Mouse (Mus musculus): ENCODE results near the gene Sipa1l3.

The Sipa1l3 gene

GRCm38 (mm10) chr7:29355406-29355805, 163.0 kb downstream of the Sipa1l3 start:
- H3K4me3 ChIP-seq (replicated peaks; ENCODE audit: low read length), result no peak overlapping the region
- no peaks in the 10 kb centered on the region for H3K9me3 ChIP-seq (ENCODE audit: low read length)
- TF ChIP-seq CTCF (conservative IDR thresholded peaks at IDR 0.05; ENCODE audit: low read length), result no peak
- no peak for TF ChIP-seq POU5F1 (IDR thresholded peaks at IDR 0.05; ENCODE audit: borderline replicate concordance, low read length)
- no peak for TF ChIP-seq NANOG (IDR thresholded peaks at IDR 0.05; ENCODE audit: borderline replicate concordance, low read length)
- H3K27me3 ChIP-seq (ENCODE audit: insufficient read depth, low read length), result no peaks in the 10 kb centered on the region
- H3K36me3 ChIP-seq (ENCODE audit: insufficient read depth, low read length), result peaks cover 82% of the 10 kb centered on the region
- H3K4me1 ChIP-seq (replicated peaks; ENCODE audit: low read depth, low read length), result peaks cover 34% of the 10 kb centered on the region

GRCm38 (mm10) chr7:29354161-29354560, 164.3 kb downstream of the Sipa1l3 start:
- TF ChIP-seq NANOG (IDR thresholded peaks at IDR 0.05; ENCODE audit: borderline replicate concordance, low read length), result no peak
- TF ChIP-seq CTCF (conservative IDR thresholded peaks at IDR 0.05; ENCODE audit: low read length), result no peak
- no peak for TF ChIP-seq POU5F1 (IDR thresholded peaks at IDR 0.05; ENCODE audit: borderline replicate concordance, low read length)

GRCm38 (mm10) chr7:29352246-29352645, 166.2 kb downstream of the Sipa1l3 start:
- no peak overlapping the region for H3K4me3 ChIP-seq (replicated peaks; ENCODE audit: low read length)
- TF ChIP-seq NANOG (IDR thresholded peaks at IDR 0.05; ENCODE audit: borderline replicate concordance, low read length), result no peak
- no peak for TF ChIP-seq POU5F1 (IDR thresholded peaks at IDR 0.05; ENCODE audit: borderline replicate concordance, low read length)
- TF ChIP-seq CTCF (conservative IDR thresholded peaks at IDR 0.05; ENCODE audit: low read length), result no peak

More at GRCm38 (mm10) chr7:29354161-29354560, 164.3 kb downstream of the Sipa1l3 start:
- Histone ChIP-seq H3K36me3 (ENCODE audit: insufficient read depth, low read length) (peaks cover 85% of the 10 kb centered on the region), H3K9me3 (ENCODE audit: low read length) (no peaks in the 10 kb centered on the region), H3K27me3 (ENCODE audit: insufficient read depth, low read length) (no peaks in the 10 kb centered on the region), H3K4me3 (replicated peaks; ENCODE audit: low read length) (no peak overlapping the region), H3K4me1 (replicated peaks; ENCODE audit: low read depth, low read length) (peaks cover 43% of the 10 kb centered on the region)

GRCm38 (mm10) chr7:29350489-29350888, 168.0 kb downstream of the Sipa1l3 start:
- H3K27me3 ChIP-seq (ENCODE audit: insufficient read depth, low read length), result no peaks in the 10 kb centered on the region
- H3K4me3 ChIP-seq (replicated peaks; ENCODE audit: low read length), result peak overlapping the region; percentile 3
- H3K4me1 ChIP-seq (replicated peaks; ENCODE audit: low read depth, low read length), result peaks cover 62% of the 10 kb centered on the region
- peaks cover 93% of the 10 kb centered on the region for H3K36me3 ChIP-seq (ENCODE audit: insufficient read depth, low read length)
- no peaks in the 10 kb centered on the region for H3K9me3 ChIP-seq (ENCODE audit: low read length)
- TF ChIP-seq POU5F1 (IDR thresholded peaks at IDR 0.05; ENCODE audit: borderline replicate concordance, low read length) (no peak), NANOG (IDR thresholded peaks at IDR 0.05; ENCODE audit: borderline replicate concordance, low read length) (no peak), CTCF (conservative IDR thresholded peaks at IDR 0.05; ENCODE audit: low read length) (no peak)

More at GRCm38 (mm10) chr7:29352246-29352645, 166.2 kb downstream of the Sipa1l3 start:
- Histone ChIP-seq H3K4me1 (replicated peaks; ENCODE audit: low read depth, low read length) (peaks cover 48% of the 10 kb centered on the region), H3K9me3 (ENCODE audit: low read length) (no peaks in the 10 kb centered on the region), H3K27me3 (ENCODE audit: insufficient read depth, low read length) (no peaks in the 10 kb centered on the region), H3K36me3 (ENCODE audit: insufficient read depth, low read length) (peaks cover 86% of the 10 kb centered on the region)

GRCm38 (mm10) chr7:29346212-29346611, 172.2 kb downstream of the Sipa1l3 start:
- no peaks in the 10 kb centered on the region for H3K9me3 ChIP-seq (ENCODE audit: low read length)
- TF ChIP-seq CTCF (conservative IDR thresholded peaks at IDR 0.05; ENCODE audit: low read length) (no peak), POU5F1 (IDR thresholded peaks at IDR 0.05; ENCODE audit: borderline replicate concordance, low read length) (no peak), NANOG (IDR thresholded peaks at IDR 0.05; ENCODE audit: borderline replicate concordance, low read length) (no peak)
- peaks cover 86% of the 10 kb centered on the region for H3K4me1 ChIP-seq (replicated peaks; ENCODE audit: low read depth, low read length)

GRCm38 (mm10) chr7:29345534-29345933, 172.9 kb downstream of the Sipa1l3 start:
- H3K4me1 ChIP-seq (replicated peaks; ENCODE audit: low read depth, low read length), result peaks cover 86% of the 10 kb centered on the region
- no peak overlapping the region for H3K4me3 ChIP-seq (replicated peaks; ENCODE audit: low read length)
- H3K9me3 ChIP-seq (ENCODE audit: low read length), result no peaks in the 10 kb centered on the region
- peaks cover 52% of the 10 kb centered on the region for H3K36me3 ChIP-seq (ENCODE audit: insufficient read depth, low read length)
- no peaks in the 10 kb centered on the region for H3K27me3 ChIP-seq (ENCODE audit: insufficient read depth, low read length)
- no peak for TF ChIP-seq POU5F1 (IDR thresholded peaks at IDR 0.05; ENCODE audit: borderline replicate concordance, low read length)
- TF ChIP-seq NANOG (IDR thresholded peaks at IDR 0.05; ENCODE audit: borderline replicate concordance, low read length), result no peak
- no peak for TF ChIP-seq CTCF (conservative IDR thresholded peaks at IDR 0.05; ENCODE audit: low read length)

More at GRCm38 (mm10) chr7:29346212-29346611, 172.2 kb downstream of the Sipa1l3 start:
- Histone ChIP-seq H3K4me3 (replicated peaks; ENCODE audit: low read length) (no peak overlapping the region), H3K36me3 (ENCODE audit: insufficient read depth, low read length) (peaks cover 59% of the 10 kb centered on the region), H3K27me3 (ENCODE audit: insufficient read depth, low read length) (no peaks in the 10 kb centered on the region)

GRCm38 (mm10) chr7:29343746-29344145, 174.7 kb downstream of the Sipa1l3 start:
- H3K4me1 ChIP-seq (replicated peaks; ENCODE audit: low read depth, low read length), result peaks cover 76% of the 10 kb centered on the region
- peaks cover 43% of the 10 kb centered on the region for H3K36me3 ChIP-seq (ENCODE audit: insufficient read depth, low read length)
- TF ChIP-seq NANOG (IDR thresholded peaks at IDR 0.05; ENCODE audit: borderline replicate concordance, low read length) (no peak), POU5F1 (IDR thresholded peaks at IDR 0.05; ENCODE audit: borderline replicate concordance, low read length) (no peak), CTCF (conservative IDR thresholded peaks at IDR 0.05; ENCODE audit: low read length) (no peak)
- H3K9me3 ChIP-seq (ENCODE audit: low read length), result no peaks in the 10 kb centered on the region
- H3K4me3 ChIP-seq (replicated peaks; ENCODE audit: low read length), result 0 out of 2 replicates have a peak overlapping the region, but pooled peaks have one; percentile 37
- no peaks in the 10 kb centered on the region for H3K27me3 ChIP-seq (ENCODE audit: insufficient read depth, low read length)

- Histone ChIP-seq H3K36me3 (ENCODE audit: insufficient read depth, low read length) (peaks cover 42% of the 10 kb centered on the region), H3K9me3 (ENCODE audit: low read length) (no peaks in the 10 kb centered on the region), H3K27me3 (ENCODE audit: insufficient read depth, low read length) (no peaks in the 10 kb centered on the region), H3K4me3 (replicated peaks; ENCODE audit: low read length) (peak overlapping the region; percentile 37), H3K4me1 (replicated peaks; ENCODE audit: low read depth, low read length) (peaks cover 65% of the 10 kb centered on the region)
- TF ChIP-seq CTCF (conservative IDR thresholded peaks at IDR 0.05; ENCODE audit: low read length) (no peak), POU5F1 (IDR thresholded peaks at IDR 0.05; ENCODE audit: borderline replicate concordance, low read length) (no peak), NANOG (IDR thresholded peaks at IDR 0.05; ENCODE audit: borderline replicate concordance, low read length) (no peak)
Measured at GRCm38 (mm10) chr7:29342489-29343092, 175.8 kb downstream of the Sipa1l3 start.

Data from E14TG2a.4 (cell line).